Mouse (Mus musculus): ENCODE results near the gene Lenep. TPM values are rescaled to one million over a fixed set of nuclear protein-coding genes. Genes with fewer than 3 reads are reported as not detected.

Lenep gene
- polyA plus RNA-seq, 1 experiment from 2014 or later = not detected

DNA sequence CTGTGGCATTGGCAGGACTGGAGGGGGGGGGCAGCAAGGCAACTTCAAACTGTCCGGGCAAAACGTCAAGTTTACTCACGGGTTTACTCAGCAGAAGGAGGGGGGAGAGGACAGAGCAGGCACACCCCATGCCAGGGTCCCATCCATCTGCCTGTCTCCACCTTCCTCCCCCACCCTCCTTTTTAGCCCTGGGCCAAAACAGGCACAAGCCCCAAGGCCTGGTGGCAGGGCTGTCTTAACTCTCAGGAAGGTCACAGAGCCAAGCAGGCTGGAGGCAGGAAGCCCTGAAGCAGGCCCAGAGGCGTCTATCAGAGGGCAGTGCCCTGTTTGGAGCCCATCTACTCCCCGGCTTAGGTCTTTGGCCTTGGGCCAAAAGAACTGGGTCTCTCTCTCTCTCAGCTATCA is 12.5 kb downstream of the Lenep start:
- Histone ChIP-seq H3K4me1 (replicated peaks) (peaks cover 41% of the 10 kb centered on the region), H3K9me3 (replicated peaks) (no peaks in the 10 kb centered on the region), H3K27me3 (no peaks in the 10 kb centered on the region), H3K9ac (no peak overlapping the region), H3K4me2 (peak overlapping the region; percentile 96), H3K27ac (peak overlapping the region; percentile 80), H3K36me3 (no peaks in the 10 kb centered on the region), H3K4me3 (no peak overlapping the region)
- no peak for ATAC-seq (replicated peaks; ENCODE audit: insufficient number of reproducible peaks, insufficient read depth, low FRiP score, low read depth)
- 26% methylated on average over 5 of the region's 5 CpGs for WGBS

DNA sequence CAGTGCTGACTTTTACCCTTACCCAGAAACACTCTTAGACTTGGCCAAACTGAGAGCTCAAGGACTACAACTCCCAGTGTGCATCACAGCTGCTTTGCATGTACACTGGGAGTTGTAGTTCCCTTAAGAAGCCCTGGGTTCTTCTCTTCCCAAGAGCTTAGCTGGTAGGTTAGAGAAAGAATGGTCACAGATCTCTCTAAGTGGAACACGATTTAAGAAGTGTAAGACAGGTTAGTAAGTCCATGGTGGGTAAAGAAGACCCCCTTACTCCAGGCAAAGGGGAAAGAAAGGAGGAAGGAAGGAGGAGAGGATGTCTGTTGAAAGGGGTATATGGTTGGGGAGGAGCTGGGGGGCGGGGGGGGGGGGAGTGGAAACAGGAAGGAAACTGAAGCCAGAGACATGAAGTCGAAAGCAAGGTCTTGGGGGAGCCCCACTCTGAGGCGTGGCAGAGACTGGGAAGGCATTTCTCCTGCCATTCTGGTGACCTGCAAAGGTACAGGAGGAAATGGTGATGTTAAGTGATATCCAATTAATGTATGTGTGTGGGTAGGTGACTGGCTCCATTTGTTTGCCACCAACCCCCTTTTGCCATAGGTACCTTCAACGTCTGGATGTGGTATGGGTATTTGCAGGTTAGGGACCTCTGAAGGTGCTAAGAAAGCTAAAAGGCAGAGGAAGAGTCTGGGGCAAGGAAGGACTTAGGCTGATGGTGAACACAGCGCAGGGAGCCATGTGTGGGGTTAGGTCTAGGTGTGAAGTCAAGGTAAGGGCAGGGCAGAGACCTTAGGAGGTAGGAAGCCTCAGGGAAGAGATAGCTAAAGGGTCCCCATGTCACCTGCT is 13.5 kb downstream of the Lenep start:
- no peak overlapping the region for H3K27ac ChIP-seq
- H3K36me3 ChIP-seq = no peaks in the 10 kb centered on the region
- no peak overlapping the region for H3K9ac ChIP-seq
- H3K4me2 ChIP-seq = no peak overlapping the region
- WGBS = 62% methylated on average over 6 of the region's 6 CpGs
- no peaks in the 10 kb centered on the region for H3K27me3 ChIP-seq
- H3K4me3 ChIP-seq = no peak overlapping the region
- H3K9me3 ChIP-seq (replicated peaks) = no peaks in the 10 kb centered on the region
- ATAC-seq (replicated peaks; ENCODE audit: insufficient number of reproducible peaks, insufficient read depth, low FRiP score, low read depth) = no peak
- H3K4me1 ChIP-seq (replicated peaks) = peaks cover 41% of the 10 kb centered on the region

DNA sequence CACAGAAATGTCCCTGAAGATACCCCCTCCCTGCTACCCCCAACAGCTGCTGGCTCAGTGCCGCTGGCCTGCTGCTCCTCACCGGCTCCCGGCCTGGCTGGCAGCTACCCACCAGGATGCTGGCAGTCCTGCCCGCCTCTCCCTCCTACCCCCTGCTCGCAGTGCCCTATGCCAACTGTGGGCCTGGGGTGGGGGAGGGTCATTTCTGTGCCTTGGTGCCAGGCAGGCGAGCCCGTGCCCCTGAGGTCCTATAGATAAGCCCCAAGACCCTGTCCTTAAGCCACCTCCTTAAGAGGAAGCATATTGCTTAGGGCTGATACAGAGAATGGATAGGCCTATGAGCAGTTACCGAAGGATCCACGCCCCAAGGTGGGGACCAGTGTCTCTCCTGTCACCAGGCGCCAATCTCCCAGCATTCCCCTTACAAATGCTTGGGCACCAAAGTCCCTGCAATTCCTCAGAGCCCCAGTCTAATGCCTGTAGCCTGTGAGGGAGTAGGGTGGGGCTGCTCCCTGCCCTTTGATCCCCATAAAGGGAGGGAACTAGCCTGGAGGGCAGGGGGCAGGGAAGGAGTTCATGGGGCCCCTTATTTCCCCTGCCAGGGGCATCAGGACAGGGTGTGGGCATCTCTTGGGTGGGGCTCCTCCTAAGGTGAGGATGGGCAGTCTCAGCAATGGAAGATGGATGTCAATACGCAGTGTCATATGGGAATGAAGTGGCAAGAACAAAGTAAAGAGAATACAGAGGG is 14.3 kb downstream of the Lenep start:
- Histone ChIP-seq H3K4me3 (no peak overlapping the region), H3K27me3 (no peaks in the 10 kb centered on the region), H3K4me2 (no peak overlapping the region), H3K4me1 (replicated peaks) (peaks cover 41% of the 10 kb centered on the region), H3K9me3 (replicated peaks) (no peaks in the 10 kb centered on the region), H3K27ac (no peak overlapping the region), H3K9ac (no peak overlapping the region), H3K36me3 (no peaks in the 10 kb centered on the region)
- WGBS = 73% methylated on average over 11 of the region's 11 CpGs
- no peak for ATAC-seq (replicated peaks; ENCODE audit: insufficient number of reproducible peaks, insufficient read depth, low FRiP score, low read depth)

DNA sequence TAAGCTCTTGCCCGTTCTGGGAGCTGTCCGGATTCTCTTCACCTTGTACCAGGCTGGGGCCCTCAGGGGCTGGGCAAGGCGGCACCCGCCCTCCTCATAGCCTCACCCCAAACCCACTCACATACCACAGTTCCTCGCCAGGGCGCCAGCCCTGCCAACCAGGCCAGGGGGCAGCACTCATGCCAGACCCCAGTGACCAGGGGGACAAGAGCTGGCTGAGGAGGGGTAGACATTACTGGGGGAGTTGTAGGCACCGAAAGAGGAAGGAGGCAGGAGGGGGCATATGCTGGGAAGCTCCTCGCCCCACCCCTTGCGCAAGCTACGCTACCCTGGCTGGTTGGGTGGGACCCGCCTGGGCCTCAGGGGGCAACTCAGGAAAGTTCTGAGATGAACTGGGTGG is 15.0 kb downstream of the Lenep start:
- Histone ChIP-seq H3K4me1 (replicated peaks) (peaks cover 41% of the 10 kb centered on the region), H3K27me3 (no peaks in the 10 kb centered on the region), H3K36me3 (no peaks in the 10 kb centered on the region), H3K27ac (no peak overlapping the region), H3K4me2 (no peak overlapping the region), H3K9me3 (replicated peaks) (no peaks in the 10 kb centered on the region), H3K4me3 (no peak overlapping the region), H3K9ac (no peak overlapping the region)
- 83% methylated on average over 11 of the region's 11 CpGs for WGBS
- no peak for ATAC-seq (replicated peaks; ENCODE audit: insufficient number of reproducible peaks, insufficient read depth, low FRiP score, low read depth)

DNA sequence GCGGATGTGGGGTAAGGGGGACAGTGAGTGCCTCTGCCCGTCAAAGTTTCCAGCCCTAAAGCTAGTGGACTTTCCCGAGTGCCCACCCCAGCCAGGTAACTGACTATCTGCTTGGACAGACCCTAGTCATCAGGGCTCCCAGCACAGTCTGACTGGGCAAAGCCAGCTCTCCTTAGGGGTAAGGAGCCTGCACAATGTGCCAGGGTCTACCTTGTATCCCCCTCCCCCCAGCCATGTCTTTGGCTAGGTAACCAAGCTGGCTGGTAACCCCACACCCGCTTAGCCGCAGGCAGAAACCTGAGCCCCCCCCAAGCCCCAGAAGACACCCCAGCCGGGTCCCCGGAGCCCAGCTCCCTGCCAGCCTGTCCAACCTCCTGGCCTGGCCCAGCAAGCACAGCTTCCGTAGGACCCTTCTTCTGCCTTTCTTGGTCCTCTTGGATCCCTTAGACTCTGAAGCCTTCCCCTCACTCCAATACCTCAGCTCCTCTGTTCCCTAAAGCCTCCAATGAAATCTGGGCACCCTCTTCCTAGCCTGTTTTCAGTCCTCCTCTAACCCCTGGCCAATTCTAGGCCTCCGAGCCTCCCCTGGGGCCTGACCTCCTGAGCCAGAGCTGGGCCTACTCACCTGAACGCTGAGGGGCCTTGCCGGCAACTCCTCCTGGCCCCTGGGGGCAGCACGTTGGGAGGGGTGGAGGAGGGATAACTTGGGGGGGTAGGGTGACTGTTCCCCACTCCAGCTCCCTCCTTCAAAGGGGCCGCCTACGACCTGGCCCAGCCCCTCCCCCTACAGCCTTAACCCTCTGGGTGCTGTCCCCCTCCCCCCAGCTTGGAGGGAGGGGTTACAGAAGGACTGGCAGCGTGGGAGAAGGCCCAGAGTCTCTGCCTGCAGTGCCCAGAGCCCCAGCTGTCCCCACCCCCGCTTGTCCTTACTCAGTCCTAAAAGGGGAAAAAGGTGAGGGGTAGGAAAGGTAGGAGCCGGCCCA is 15.9 kb downstream of the Lenep start:
- ATAC-seq (replicated peaks; ENCODE audit: insufficient number of reproducible peaks, insufficient read depth, low FRiP score, low read depth) = no peak
- Histone ChIP-seq H3K9me3 (replicated peaks) (no peaks in the 10 kb centered on the region), H3K27ac (no peak overlapping the region), H3K27me3 (no peaks in the 10 kb centered on the region), H3K4me2 (no peak overlapping the region), H3K36me3 (no peaks in the 10 kb centered on the region), H3K9ac (no peak overlapping the region), H3K4me3 (no peak overlapping the region), H3K4me1 (replicated peaks) (peaks cover 39% of the 10 kb centered on the region)
- 64% methylated on average over 17 of the region's 17 CpGs for WGBS

DNA sequence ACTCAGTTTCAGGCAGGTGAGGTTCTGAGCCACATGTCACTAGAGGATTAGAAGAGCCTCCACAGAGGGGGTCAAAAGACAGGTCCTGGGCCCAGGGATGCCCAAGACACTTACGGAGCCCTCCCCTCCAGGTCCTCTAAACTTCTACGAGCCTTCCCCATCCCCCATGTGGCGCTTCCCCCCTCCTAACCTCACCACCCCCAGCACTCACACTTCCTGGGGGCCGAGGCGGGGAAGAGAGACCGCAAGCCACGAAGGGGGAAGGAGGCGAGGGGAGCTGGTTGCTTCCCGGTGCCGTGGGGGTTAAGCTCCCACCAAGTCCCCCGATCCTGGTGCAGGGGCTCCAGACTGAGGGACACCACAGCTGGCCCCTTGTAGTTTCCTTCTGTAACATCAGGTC is 17.1 kb downstream of the Lenep start:
- no peak for ATAC-seq (replicated peaks; ENCODE audit: insufficient number of reproducible peaks, insufficient read depth, low FRiP score, low read depth)
- H3K4me3 ChIP-seq = no peak overlapping the region
- no peaks in the 10 kb centered on the region for H3K27me3 ChIP-seq
- H3K9me3 ChIP-seq (replicated peaks) = no peaks in the 10 kb centered on the region
- no peak overlapping the region for H3K4me2 ChIP-seq
- peaks cover 26% of the 10 kb centered on the region for H3K4me1 ChIP-seq (replicated peaks)
- H3K36me3 ChIP-seq = peaks cover 5% of the 10 kb centered on the region; the same call in 1 of the 2 replicates
- H3K9ac ChIP-seq = no peak overlapping the region
- WGBS = 50% methylated on average over 11 of the region's 11 CpGs
- H3K27ac ChIP-seq = no peak overlapping the region

DNA sequence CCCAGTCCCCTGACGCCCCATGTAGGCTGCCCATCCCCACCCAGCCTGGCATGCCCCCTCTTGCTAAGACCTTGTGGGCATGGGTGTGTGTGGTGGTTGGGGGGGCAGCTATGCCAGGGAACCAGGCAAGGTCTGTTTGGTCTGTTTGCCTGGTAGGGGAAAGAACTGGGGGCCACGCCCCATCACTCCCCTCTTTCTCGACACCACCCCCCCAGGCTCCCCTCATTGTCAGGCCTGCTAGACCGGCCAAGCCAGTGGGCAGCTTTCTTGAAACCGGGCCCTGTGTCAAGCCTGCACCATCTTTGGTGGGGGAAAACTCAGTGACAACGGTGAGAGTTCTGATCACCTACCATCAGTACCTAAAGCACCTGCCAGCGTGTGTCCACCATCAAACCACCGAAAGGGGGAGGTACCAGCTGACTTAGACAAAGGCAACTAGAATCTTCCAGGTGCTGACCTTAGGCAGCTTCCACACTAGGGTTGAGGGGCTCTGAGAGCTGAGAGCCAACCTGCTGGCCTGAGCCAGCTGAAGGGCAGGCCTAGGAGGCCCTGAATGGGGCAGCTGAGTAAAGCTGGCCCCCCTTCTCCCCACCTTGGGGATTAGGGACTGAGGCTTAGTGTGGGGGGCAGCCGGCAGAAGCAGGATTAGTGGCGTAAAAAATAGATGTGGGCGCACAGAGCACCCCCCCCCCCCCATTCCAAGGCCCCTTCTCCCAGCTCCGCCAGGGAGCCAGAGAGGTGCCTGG is 18.1 kb downstream of the Lenep start:
- Histone ChIP-seq H3K4me3 (no peak overlapping the region), H3K4me1 (replicated peaks) (peaks cover 17% of the 10 kb centered on the region), H3K4me2 (no peak overlapping the region), H3K9ac (no peak overlapping the region), H3K27ac (no peak overlapping the region), H3K36me3 (peaks cover 12% of the 10 kb centered on the region; the same call in 1 of the 2 replicates), H3K27me3 (no peaks in the 10 kb centered on the region), H3K9me3 (replicated peaks) (no peaks in the 10 kb centered on the region)
- 72% methylated on average over 12 of the region's 12 CpGs for WGBS
- no peak for ATAC-seq (replicated peaks; ENCODE audit: insufficient number of reproducible peaks, insufficient read depth, low FRiP score, low read depth)

DNA sequence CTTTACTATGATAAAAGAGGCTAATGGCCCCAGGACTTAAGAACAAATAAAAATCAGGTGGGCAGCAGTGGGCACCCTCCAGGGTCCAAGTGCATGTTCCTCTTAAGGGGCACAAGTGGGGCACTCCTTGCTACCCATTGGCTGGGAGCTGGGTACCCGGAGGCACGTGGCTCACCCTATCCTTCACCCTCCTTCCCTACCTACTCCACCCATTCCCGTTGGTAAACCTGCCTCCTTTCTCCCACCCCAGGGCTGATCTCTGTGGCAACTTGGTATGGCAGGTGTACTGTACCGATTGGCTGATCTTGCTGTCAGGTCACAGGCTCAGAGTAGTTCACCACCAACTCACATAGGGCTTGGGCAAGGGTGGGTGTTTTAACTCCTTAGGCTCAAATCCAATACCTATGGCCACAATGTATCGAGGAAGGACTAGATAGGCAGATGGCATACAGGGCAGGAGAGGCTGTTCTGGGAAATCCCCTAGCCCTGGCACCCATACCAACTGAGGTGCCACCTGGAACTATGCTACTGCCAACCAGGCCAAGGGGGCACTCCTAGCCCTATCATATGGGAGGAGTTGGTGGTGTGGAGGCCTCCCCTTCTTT is 18.8 kb downstream of the Lenep start:
- 85% methylated on average over 5 of the region's 5 CpGs for WGBS
- H3K4me1 ChIP-seq (replicated peaks) = peaks cover 19% of the 10 kb centered on the region
- no peak for ATAC-seq (replicated peaks; ENCODE audit: insufficient number of reproducible peaks, insufficient read depth, low FRiP score, low read depth)

DNA sequence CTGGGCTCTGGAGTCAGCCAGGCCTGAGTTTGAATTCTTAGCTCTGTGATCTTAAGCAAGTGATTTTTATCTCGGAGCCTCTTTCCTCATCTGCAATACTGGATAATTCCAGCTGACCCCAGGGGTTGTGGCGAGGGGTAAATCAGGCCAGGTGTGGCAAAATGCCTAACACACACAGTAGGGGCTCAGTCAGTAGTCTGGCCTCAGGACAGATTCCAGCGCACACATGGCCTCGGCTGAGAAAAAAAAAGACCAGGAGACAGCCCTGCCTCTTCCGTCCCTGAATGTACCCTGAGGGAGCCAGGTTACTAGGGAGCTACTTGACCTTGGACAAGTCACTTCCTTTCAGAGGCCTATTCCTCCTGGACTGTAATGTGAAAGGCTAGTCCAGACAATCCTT is 19.6 kb downstream of the Lenep start:
- Histone ChIP-seq H3K9ac (no peak overlapping the region), H3K4me1 (replicated peaks) (peaks cover 24% of the 10 kb centered on the region), H3K9me3 (replicated peaks) (no peaks in the 10 kb centered on the region), H3K4me2 (no peak overlapping the region), H3K36me3 (peaks cover 16% of the 10 kb centered on the region; the same call in 1 of the 2 replicates), H3K27ac (no peak overlapping the region), H3K4me3 (no peak overlapping the region), H3K27me3 (no peaks in the 10 kb centered on the region)
- ATAC-seq (replicated peaks; ENCODE audit: insufficient number of reproducible peaks, insufficient read depth, low FRiP score, low read depth) = no peak
- WGBS = 80% methylated on average over 5 of the region's 5 CpGs

More for the DNA sequence above, 18.8 kb downstream of the Lenep start:
- H3K4me2 ChIP-seq = no peak overlapping the region
- no peak overlapping the region for H3K27ac ChIP-seq
- H3K4me3 ChIP-seq = no peak overlapping the region
- no peaks in the 10 kb centered on the region for H3K27me3 ChIP-seq
- H3K9ac ChIP-seq = no peak overlapping the region
- H3K36me3 ChIP-seq = peaks cover 16% of the 10 kb centered on the region; the same call in 1 of the 2 replicates
- no peaks in the 10 kb centered on the region for H3K9me3 ChIP-seq (replicated peaks)
